Mouse (Mus musculus): ENCODE results near the gene Lpxn. TPM values are rescaled to one million over a fixed set of nuclear protein-coding genes. Genes with fewer than 3 reads are reported as not detected.

Lpxn gene
- total RNA-seq (2014; rRNA removed): 2.6 and 4.4 TPM in 2 replicates
- polyA plus RNA-seq (2012; rRNA removed): 0.92 and 1.2 TPM in 2 replicates

DNA sequence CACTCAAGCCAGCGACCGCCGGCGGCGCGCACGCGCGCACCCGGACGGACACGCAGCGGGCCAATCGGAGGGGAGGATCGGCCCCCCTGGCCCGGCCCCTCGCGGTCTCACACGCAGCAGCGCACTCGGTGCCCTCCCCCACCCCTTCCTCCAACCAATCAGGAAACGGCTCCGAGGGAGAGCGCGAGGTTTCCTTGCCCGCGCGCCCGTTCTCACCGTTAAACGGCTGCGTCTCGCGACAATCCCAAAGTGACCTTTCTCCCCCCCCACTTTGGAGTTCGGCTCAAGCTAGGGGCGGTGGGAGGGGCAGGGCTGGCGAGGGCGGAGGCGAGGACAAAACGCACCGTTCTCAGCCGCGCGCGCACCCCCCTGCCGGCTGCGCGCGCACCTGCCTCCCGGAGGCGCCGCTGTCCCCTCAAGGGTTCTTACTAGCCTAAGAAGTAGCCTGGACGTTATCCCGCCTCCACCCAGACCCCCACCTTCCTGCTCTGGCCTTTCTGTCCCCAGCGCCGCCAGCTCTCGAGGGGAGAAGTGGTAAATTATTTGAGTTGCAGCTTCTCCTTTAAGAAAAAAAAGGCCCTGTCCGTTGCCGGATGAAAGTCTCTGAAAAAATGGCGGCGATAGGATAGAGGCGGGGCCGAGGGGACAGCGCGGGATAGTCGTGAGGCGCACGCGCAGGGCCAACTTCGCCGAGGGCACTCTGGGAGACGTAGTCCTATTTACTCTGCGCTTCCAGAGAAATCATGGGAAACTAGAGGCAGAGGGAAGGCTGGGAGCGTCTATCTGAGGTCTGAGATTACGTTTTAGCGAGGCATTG lies at the start of gene Lpxn, which contains the start of gene Zfp91:
Gene Lpxn, plus strand, starts transcription at position 683 of the 817 bp plus-strand sequence.
Gene Zfp91, minus strand, starts transcription at position 616 of the 817 bp plus-strand sequence.
- H3K36me3 ChIP-seq (ENCODE audit: control insufficient read depth, insufficient read depth, low read length): no peaks in the 10 kb centered on the region
- peak within 1 kb of the TSS; percentile 100 for H3K27ac ChIP-seq (replicated peaks; ENCODE audit: insufficient read depth, low read depth, low read length)
- H3K27me3 ChIP-seq (ENCODE audit: control insufficient read depth, insufficient read depth, low read length): no peaks in the 10 kb centered on the region
- TF ChIP-seq POLR2A (IDR thresholded peaks at IDR 0.05; ENCODE audit: extremely low read depth, insufficient read depth, low read length) (no peak), CTCF (IDR thresholded peaks at IDR 0.05; ENCODE audit: low read depth, low read length) (peak; percentile 3; the same call in 1 of the 2 replicates)
- WGBS: under 1% methylated on average over 58 of the region's 76 CpGs
- peak within 1 kb of the TSS; percentile 100 for H3K4me3 ChIP-seq (ENCODE audit: insufficient read depth, low read depth, low read length)
- H3K79me2 ChIP-seq (ENCODE audit: control insufficient read depth, insufficient read depth, low read length): no peaks in the 10 kb centered on the region; the same call in 1 of the 2 replicates
- DNase-seq (ENCODE audit: extremely low read depth, low read depth, low spot score): peak; percentile 98
- H3K9ac ChIP-seq (ENCODE audit: low read depth, low read length): peak within 1 kb of the TSS; percentile 99
- peaks cover 9% of the 10 kb centered on the region for H3K4me1 ChIP-seq (ENCODE audit: control insufficient read depth, insufficient read depth, low read length)

DNA sequence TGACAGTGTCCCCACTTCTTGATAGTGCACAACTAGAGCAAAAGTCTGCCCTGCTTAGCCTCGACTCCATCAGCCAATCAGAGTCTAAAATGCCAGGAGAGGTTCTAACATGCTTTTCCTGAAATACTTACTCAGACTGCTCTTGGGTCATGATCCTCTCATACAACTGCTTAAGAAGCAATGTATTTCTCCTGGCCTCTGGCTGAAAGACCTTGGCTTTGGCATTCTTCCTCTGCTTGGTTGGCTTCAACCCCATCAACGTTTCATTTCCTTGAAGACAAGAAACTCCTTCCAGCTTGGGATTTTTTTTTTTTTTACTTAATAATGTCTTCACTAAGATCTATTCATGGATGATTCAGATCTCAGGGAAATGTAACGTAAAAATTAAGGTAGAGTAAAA lies 39.7 kb upstream of the Lpxn start:
- Histone ChIP-seq H3K36me3 (ENCODE audit: control insufficient read depth, insufficient read depth, low read length) (no peaks in the 10 kb centered on the region), H3K9ac (ENCODE audit: low read depth, low read length) (no peak overlapping the region), H3K27me3 (ENCODE audit: control insufficient read depth, insufficient read depth, low read length) (no peaks in the 10 kb centered on the region), H3K4me3 (ENCODE audit: insufficient read depth, low read depth, low read length) (no peak overlapping the region), H3K27ac (replicated peaks; ENCODE audit: insufficient read depth, low read depth, low read length) (no peak overlapping the region), H3K4me1 (ENCODE audit: control insufficient read depth, insufficient read depth, low read length) (no peaks in the 10 kb centered on the region), H3K79me2 (ENCODE audit: control insufficient read depth, insufficient read depth, low read length) (no peaks in the 10 kb centered on the region)
- TF ChIP-seq POLR2A (IDR thresholded peaks at IDR 0.05; ENCODE audit: extremely low read depth, insufficient read depth, low read length) (no peak), CTCF (IDR thresholded peaks at IDR 0.05; ENCODE audit: low read depth, low read length) (no peak)
- 84% methylated on average over 3 of the region's 3 CpGs for WGBS
- DNase-seq (ENCODE audit: extremely low read depth, low read depth, low spot score): no peak

DNA sequence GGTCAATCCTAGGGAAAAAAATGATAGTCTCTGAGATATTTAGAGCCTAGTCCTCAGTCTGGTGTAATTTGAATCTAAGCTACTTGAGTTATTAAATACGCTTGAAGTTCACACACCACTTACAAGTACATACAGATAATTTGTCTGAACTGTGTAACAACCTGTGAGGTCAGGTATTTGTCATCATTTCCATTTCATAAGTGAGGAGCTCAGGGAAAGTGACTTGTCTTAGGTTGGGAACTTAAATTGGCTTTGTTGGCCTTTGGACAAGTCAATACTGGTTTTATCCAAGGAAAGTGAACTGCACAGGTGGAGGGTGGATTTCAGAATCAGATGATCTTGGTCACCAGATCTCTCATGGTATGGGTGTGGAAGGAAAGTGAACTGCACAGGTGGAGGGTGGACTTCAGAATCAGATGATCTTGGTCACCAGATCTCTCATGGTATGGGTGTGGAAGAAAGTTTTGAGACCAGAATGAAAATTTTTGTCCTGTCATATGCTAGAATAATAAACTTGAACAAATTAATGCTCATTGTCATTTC lies 37.0 kb upstream of the Lpxn start:
- WGBS: 91% methylated on average over 1 of the region's 1 CpGs
- no peaks in the 10 kb centered on the region for H3K27me3 ChIP-seq (ENCODE audit: control insufficient read depth, insufficient read depth, low read length)
- no peak overlapping the region for H3K4me3 ChIP-seq (ENCODE audit: insufficient read depth, low read depth, low read length)
- H3K36me3 ChIP-seq (ENCODE audit: control insufficient read depth, insufficient read depth, low read length): peaks cover 5% of the 10 kb centered on the region
- H3K27ac ChIP-seq (replicated peaks; ENCODE audit: insufficient read depth, low read depth, low read length): no peak overlapping the region
- TF ChIP-seq POLR2A (IDR thresholded peaks at IDR 0.05; ENCODE audit: extremely low read depth, insufficient read depth, low read length) (no peak), CTCF (IDR thresholded peaks at IDR 0.05; ENCODE audit: low read depth, low read length) (no peak)
- no peaks in the 10 kb centered on the region for H3K79me2 ChIP-seq (ENCODE audit: control insufficient read depth, insufficient read depth, low read length)
- no peak for DNase-seq (ENCODE audit: extremely low read depth, low read depth, low spot score)
- no peaks in the 10 kb centered on the region for H3K4me1 ChIP-seq (ENCODE audit: control insufficient read depth, insufficient read depth, low read length)
- no peak overlapping the region for H3K9ac ChIP-seq (ENCODE audit: low read depth, low read length)

DNA sequence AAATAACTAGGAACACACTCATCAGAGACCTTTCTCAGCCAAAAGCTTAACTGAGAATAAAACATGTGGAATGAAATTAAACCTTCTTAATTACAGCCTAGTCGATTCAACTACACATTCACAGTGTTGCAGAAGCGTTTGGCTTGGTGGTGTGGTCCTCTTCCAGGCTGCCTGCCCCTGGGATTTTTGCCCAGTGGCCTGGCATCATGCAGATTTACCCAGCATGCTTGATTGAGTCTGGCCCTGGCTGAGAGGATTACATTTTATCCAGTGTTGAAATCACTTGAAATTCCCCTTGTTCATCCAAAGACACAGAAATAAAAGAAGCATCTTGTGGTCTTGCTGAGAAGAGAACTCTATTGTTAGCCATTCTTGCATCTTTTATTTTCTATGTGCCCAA lies 36.3 kb upstream of the Lpxn start:
- Histone ChIP-seq H3K79me2 (ENCODE audit: control insufficient read depth, insufficient read depth, low read length) (no peaks in the 10 kb centered on the region), H3K36me3 (ENCODE audit: control insufficient read depth, insufficient read depth, low read length) (peaks cover 10% of the 10 kb centered on the region), H3K4me1 (ENCODE audit: control insufficient read depth, insufficient read depth, low read length) (no peaks in the 10 kb centered on the region), H3K9ac (ENCODE audit: low read depth, low read length) (no peak overlapping the region), H3K4me3 (ENCODE audit: insufficient read depth, low read depth, low read length) (no peak overlapping the region), H3K27ac (replicated peaks; ENCODE audit: insufficient read depth, low read depth, low read length) (no peak overlapping the region), H3K27me3 (ENCODE audit: control insufficient read depth, insufficient read depth, low read length) (no peaks in the 10 kb centered on the region)
- DNase-seq (ENCODE audit: extremely low read depth, low read depth, low spot score): peak; percentile 84
- TF ChIP-seq POLR2A (IDR thresholded peaks at IDR 0.05; ENCODE audit: extremely low read depth, insufficient read depth, low read length) (no peak), CTCF (IDR thresholded peaks at IDR 0.05; ENCODE audit: low read depth, low read length) (no peak)
- WGBS: 28% methylated on average over 2 of the region's 2 CpGs

DNA sequence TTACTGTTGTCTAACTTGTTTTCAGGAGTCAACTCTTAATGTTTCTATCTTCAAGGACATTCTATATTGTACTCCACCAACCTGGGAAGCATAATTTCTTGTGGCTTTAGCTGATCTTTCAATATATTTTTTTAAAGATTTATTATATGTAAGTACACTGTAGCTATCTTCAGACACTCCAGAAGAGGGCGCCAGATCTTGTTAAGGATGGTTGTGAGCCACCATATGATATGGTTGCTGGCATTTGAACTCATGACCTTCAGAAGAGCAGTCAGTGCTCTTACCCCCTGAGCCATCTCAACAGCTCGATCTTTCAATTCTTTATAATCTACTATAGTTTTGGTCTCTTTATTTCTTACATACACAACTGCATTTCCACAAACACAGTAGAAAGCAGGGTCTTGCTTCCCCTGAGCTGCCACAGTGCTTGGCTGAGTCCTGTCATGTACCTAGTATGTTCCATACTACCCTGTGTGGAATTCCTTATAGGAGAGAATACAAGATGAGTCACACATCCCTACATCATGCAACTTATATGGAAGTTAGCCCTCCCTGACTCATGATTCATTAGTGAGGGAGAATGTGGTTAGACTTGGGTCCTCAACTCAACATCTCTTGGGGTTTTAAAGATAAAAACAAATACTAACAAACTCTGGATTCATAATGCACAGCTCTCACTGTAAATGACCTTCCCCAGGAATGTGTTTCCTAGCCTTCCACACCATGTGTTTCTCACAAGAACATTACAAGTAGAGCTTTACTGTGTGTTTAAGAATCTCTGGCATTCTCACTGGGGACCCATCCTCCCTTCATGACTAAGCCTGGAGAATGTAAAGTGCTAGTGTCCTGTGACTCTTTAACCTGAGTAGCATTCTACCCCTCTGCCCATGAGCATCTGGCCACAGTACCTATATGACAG lies 33.5 kb upstream of the Lpxn start:
- peaks cover 19% of the 10 kb centered on the region for H3K36me3 ChIP-seq (ENCODE audit: control insufficient read depth, insufficient read depth, low read length)
- TF ChIP-seq CTCF (IDR thresholded peaks at IDR 0.05; ENCODE audit: low read depth, low read length): no peak
- TF ChIP-seq POLR2A (IDR thresholded peaks at IDR 0.05; ENCODE audit: extremely low read depth, insufficient read depth, low read length): no peak
- H3K27me3 ChIP-seq (ENCODE audit: control insufficient read depth, insufficient read depth, low read length): no peaks in the 10 kb centered on the region
- no peak overlapping the region for H3K4me3 ChIP-seq (ENCODE audit: insufficient read depth, low read depth, low read length)
- H3K79me2 ChIP-seq (ENCODE audit: control insufficient read depth, insufficient read depth, low read length): no peaks in the 10 kb centered on the region
- 67% methylated on average over 2 of the region's 2 CpGs for WGBS
- no peak overlapping the region for H3K9ac ChIP-seq (ENCODE audit: low read depth, low read length)
- no peaks in the 10 kb centered on the region for H3K4me1 ChIP-seq (ENCODE audit: control insufficient read depth, insufficient read depth, low read length)
- no peak for DNase-seq (ENCODE audit: extremely low read depth, low read depth, low spot score)
- H3K27ac ChIP-seq (replicated peaks; ENCODE audit: insufficient read depth, low read depth, low read length): no peak overlapping the region
